Mouse (Mus musculus) kidney, adult 18-20 months (tissue): ENCODE results near the gene Stag1.

ENCODE experiments used
- DNase-seq: peaks from one replicate; pipeline ENCODE4 v3.0.0; 2021

Gene Stag1

DNA sequence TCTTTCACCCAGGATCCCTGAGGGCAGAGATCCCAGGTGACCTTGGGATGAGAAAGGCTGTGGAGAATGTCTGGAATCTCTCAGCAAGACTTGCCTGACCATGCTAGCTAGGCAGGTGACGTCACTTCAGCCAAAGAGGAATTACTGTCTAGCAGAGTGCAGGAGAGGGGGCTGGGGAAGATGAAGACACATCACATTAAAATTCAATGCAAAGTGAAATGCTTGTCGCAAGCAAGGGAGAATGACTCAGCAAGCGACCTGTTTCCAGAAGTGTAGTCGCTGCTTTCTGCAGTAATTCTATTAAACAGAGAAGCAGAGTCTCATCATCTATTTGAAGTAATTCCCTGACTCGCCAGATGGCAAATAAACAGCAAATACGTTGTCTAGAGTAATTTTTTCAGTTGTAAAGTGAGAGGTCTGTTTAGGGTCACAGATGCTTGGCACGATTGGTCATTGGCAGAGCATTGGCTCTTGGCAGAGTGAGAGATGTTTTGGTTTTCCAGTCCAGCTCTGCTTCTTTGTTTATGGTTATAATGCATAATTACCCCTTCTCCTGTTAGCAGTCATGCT, 8.5 kb downstream of the Stag1 start:
- DNase-seq = peak; percentile 10

DNA sequence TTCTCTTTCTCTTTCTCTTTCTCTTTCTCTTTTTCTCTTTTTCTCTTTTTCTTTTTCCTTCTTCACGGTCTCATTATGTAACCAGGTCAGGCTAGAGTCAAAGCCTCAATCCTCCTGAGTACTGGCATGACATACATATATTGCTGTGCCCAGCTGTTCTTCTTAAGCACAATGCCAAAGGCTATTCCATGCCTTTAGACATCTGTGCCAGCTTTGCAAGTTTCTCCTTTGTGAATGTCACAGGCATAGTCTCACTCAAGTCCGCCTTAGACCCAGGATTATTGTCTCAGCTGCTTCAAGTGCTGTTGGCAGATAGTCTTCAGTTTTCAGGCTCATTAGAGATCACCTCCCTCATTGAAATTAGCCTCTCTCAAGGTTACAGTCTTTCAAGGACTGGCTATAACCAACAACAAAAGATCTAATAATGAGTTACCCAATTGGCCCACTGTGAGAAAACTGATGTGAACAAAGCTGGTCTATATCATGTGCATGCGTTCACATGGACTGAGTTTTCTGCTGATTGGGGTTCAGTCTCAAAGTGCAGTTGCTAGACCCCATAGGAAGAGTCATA, 16.0 kb downstream of the Stag1 start:
- no peak for DNase-seq

DNA sequence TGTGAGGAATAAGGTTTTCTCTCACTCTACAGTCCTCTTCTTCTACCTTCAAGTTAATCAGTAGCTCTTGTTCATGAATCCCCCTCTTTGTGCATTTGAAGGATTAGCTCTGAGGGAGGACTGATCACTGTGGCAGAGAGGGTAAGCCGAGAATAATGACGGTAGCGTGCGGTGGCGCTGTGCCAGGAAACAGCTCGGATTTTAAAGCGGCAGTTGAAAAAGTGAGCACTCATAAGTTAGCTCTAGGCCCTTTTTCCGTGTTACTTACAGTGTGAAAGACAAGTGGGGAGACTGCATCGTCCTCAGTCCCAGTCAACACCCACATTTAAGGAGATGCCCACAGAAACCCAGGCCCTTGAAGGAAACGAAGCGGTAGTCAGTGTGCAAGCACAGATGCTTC, 19.3 kb downstream of the Stag1 start:
- peak; percentile 52 for DNase-seq

DNA sequence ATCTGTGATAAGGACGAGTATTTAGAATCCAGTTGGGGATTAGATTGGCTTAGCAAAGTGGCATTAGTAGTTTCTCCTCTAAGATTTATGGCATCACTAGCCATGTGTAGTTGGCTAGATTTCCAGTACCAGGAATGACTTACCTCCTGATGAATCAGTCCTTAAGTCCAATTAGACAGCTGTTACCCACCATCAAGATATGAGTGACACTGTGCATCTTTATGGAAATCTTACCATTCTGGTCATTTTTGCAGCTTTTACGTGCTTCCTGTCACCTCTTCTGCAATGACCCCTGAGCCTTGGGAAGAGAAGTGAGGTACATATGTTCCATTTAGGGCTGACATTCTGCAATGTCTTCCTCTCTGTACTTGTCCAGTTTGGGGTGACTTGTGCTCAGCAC, 28.7 kb downstream of the Stag1 start:
- no peak for DNase-seq

DNA sequence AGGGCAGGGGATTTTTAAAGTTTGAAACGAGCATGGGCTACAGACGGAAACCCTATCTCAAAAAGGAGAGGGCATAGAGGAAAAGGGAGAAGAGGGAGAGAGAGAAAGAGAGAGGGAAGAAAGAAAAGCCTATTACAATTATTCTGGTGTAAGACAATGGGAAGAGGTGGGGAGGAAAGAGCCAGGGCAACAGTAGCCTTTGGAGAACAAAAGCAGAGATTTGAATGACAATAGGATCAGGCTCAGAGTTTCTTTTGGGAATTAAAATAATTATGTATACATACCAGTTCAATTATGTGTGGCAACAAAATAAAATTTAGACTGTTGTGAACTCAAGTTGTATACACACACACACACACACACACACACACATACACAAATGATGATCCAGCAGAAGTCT, 43.2 kb downstream of the Stag1 start:
- DNase-seq = no peak

DNA sequence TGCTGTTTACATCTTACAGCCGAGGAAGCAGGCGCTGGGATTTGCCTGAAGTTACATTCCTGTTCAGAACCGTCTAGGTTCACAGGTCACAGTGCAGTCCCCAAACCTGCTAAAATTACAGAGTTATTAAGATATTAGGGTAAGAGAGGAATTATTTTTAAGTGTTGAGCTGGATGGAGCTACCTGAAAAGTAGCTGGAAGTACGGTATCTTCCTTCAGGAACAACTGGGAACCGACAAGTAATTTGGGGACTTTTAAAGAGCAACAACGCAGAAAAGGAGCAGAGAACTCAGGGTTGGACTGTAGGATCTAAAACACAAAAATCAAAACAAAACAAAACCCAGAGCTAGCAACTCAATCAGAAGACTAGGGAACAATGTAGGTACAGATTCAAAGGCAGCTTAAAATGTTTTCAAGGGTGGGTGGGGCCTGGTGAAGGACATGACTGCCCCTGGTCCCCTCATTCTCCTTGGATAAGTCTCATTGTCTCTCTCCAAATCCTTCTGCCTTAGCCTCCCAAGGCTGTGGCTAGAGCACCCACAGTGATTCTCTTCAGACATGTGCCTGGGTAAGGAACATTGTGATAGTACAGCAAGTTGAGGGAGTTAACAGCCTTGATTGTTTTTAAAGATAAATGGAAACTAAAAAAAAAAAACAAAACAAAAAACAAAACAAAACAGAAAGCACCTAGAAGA, 43.9 kb downstream of the Stag1 start:
- DNase-seq = no peak

DNA sequence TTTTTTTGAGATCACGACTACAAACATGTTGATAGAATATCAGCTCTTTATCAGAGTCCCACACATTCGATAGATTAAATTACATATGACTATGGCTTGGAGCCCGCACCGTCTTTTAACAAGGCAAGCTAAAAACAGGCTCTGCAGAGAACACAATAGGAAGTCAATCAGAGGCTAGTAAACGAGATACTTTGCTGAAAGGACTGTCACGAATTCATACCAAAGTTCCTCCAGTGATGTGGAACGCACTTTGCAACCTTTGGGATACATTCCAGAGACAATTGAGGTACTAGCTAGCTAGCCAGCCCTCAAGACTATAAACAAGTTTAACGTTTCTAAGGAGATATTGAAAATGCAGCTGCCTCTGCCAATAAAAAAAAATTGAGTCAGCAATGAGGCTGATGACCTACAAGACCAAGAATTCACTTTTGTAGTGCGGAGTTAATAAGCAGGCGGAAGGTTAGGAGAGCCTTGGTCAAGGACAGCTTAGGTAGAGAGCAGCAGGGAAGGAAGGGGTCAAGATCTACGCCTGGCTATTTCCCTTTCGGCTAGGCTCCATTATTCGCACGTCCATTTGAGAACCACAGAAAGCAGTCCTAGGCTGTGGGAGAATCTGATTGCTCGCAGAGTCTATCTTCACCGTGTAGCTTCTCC, 44.7 kb downstream of the Stag1 start:
- no peak for DNase-seq

DNA sequence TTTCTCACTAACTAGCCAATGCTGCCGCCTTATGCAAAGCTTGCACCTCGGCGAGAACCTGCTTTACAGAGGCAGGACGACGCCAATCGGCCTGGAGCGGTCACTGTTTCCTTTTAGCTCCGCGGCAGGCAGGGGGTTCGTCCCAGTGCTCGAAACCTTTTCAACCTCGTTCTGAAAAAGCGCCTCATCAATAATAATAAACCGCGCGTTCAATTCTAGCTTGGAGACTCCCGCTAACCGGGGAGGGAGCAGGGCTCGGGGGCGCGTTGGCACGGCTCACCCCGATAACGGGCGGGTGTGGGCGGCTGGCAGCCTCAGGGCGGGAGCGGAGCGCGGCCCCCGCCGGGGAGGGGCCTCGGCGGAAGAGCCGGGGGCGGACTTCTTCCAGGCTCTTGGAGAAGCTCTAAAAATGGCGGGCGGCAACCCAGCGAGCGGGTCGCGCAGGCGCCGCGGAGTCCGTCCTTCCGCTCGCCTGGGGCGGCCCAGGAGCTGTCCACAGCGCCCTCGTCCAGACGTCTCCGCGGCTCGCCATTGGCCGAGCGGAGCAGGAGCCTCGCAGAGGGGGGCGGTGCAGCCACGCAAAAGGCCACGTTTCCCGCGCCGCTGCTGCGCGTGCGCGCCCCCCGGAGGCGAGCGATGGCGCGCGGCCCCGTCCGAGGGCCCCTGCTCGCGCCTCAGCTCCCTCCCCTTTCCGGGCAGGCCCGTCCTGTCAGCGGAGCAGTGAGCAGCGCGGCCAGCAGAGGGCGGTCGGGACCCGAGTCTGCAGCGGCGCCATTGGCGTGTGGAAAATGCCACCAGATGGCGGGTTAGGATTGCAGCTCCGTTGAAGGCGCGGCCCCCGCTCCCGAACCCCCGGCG, 45.5 kb downstream of the Stag1 start:
- peak; percentile 100 for DNase-seq

DNA sequence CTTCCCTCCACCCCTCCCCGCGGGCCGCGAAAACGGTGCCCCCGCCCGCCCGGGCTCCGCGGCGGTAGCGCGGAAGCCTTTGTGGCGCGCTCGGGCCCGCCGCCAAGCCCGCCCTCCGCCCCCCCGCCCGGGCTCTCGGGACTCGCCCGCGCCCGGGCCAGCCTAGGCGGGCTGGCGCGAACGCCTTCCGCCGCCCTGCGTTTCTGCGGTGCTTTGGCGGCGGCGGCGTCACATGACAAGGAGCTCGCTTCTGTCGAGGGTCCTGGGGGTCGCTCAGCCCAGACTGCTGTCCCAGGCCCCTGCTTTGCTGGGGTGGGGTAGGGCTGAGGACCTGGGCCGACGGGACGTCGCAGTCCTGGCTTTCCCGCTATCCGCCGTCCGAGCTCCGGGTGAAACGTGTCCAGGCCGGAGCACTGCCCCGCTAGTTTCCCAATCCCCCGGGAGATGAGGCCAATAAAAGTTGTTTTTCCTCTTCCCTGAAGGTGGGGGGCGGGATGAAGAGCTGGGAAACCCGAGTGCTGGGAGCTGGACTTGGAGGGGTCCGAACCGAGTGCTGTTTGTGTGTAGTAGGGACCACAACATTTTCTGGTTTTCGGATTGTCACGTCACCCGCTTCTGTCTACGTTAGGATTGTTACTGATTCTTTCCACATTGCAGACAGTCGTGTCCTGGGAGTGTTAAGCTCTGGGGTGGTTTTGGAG, 46.6 kb downstream of the Stag1 start:
- peak; percentile 79 for DNase-seq

DNA sequence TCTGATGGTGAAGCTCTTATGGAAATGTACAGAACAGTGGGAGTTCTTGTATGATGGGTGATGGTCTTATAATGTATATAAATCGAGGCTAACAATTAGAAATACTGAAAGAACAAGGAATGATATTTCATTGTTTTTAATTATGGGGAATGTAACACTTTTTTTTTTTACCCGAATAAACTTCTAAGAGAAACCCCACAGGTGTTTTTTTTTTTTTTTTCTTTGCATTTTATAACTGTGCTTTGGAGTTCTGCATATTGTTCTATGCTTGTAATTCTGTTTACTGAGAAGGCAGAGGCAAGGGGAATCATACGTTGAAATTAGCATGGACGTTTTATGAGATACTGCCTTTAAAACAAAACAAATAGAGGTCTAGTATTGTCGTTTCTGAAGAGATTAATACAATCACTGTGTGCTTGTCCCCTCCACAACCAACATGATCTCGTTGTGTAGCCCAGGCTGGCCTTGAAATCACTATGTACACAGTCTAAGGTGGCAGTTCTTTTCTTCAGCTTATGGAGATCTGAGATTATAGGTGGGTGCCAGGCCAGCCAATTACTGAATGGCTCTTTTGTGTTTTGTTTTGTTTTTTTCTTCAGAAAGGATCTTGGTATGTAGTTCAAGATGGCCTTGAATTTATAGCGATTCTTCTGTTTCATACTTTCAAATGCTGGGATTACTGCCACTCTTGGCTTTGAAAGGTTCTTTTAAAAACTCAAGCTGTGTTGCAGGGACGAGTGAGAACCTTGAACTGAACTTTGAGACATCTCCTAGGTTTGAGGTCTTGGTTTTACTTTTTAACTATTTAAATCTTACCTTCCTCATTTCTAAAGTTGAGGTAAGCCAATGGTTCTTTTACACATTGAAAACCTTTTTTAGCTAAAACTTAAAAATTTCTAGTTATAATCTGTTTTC, 47.7 kb downstream of the Stag1 start:
- DNase-seq = peak; percentile 15

DNA sequence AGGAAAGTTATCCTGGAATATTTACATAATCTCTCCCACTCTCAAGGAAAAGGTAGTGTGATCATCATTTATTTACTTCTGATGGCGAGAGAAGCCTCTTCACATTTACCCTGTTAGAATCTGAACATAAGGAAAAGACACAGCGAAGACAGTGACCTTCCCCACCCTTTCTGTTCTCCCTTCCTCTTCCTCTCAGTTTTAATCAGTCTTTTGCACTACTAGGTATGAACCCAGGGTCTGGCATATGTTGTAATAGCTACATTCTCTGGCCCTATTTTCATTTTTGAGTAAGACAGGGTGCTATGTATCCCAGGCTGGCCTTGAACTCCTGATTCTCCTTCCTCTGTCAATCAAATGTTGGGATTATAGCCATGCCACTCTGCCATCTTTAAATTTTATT, 48.7 kb downstream of the Stag1 start:
- no peak for DNase-seq

DNA sequence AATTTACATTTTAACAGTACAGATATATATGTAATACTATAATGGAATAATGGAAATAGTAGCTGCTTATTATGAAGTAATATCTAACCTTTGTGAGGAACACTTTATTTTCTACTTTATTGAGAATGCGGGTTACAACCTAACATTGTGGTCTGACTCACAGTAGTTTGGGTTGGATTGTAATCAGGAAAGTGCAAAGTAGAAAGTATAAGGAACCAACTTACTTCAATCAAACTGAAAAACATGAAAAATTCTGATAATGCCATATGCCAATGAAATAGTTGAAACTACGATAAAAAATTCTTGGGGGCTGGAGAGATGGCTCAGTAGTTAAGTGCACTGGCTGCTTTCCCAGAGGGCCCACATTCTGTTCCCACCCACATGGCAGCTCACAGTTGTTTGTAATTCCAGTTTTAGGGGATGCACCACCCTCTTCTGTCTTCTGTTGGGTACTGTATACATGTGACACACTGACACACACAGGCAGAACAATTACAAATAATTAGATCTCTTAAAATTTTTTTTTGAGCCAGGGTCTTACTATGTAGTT, 50.3 kb downstream of the Stag1 start:
- no peak for DNase-seq

DNA sequence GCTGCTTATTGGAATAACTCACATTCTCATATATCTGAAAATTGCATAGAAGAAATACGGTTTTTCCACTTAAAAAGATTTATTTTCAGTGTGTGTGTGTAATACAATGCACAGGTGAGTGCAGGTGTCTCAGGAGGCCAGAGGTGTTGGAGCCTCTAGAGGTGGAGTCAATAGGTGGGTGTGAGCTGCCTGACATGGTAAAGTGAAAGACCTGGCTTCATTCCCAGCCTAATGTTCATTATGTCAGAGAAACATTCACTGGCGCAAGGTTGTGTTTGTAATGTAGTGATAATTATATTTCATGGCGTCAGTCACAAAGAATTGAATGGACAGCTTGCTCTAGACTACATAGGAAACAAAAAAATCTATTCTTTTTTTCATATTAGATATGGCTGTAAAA, 56.5 kb downstream of the Stag1 start:
- no peak for DNase-seq

DNA sequence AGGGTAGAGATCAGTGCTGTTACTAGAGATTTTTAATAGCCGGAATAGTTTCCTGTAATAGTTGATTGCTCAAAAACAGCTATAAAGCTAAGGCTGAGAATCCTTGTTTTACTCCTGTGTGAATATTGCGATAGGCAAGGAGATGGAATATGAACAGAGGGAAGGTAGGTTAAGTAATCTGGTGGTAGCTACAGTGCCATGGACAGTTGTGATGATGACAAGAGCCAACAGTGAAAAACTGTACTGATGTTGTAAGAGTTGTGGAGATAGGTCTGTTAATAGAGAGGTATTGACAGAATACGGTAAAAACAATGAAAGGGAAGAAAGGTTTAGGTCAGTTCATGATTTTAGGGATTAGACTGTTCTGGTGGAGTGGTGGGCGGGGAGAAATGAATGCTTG, 58.5 kb downstream of the Stag1 start:
- no peak for DNase-seq

DNA sequence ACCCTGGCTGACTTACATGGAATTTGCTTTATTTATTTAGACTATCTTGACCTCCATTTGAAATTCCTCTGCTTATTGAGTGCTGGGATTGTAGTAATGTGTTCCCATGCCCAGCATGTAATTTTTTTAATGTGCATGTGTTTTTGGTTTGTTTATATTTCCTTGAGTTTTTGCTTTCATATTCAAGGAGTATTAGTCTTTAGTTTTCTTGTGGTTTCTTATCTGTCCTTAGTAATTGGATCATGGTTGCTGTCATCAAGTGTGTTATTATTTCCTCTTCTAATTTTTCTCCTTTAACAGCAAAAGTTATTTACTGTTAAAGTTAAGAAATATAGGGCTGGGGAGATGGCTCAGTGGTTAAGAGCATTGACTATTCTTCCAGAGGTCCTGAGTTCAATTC, 63.0 kb downstream of the Stag1 start:
- no peak for DNase-seq

DNA sequence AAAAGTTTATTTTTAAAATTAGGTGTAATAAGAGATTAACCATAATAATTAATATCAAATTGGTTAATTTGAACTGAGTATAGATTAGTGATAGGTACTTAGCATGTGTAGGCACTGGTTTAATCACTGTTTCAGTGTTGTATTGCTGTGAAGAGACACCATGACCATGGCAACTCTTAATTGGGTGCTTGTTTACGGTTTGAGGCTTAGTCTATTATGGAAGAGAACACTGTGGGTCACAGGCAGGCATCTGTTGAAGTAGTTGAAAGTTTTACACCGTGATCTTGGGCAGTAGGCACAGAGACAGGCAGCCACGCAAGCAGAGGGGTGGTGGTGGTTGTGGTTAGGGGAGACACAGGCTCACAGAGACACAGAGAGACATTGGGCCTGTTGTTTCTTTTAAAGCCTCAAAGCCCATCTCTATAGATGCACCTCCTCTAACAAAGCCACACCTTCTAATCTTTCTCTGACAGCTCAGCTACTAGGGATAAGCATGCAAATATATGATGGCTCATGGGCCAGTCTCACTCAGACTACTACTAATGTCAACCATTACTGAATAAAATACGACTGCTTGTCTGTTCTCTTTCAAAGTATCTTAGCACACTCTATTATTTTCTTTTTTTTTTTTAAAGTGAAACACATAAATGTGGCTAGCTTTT, 66.0 kb downstream of the Stag1 start:
- DNase-seq = no peak

DNA sequence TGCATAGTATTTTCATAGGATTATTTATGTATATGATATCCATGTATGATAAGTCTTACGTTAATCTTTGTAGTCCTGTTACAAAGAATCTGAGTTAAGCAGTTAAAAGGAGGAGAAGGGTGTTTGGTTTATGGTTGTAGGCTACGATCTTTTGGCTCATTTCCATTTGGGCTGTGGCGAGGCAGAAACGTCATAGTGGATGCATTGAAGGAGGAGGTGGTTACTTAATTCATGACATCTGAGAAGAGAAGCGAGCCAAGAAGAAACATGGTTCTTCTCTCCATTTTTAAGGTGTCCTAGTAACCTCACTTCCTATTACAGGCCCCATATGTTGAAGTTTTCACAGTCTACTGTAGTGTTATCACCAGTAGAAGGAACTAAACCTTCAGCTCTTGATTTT, 72.6 kb downstream of the Stag1 start:
- no peak for DNase-seq

DNA sequence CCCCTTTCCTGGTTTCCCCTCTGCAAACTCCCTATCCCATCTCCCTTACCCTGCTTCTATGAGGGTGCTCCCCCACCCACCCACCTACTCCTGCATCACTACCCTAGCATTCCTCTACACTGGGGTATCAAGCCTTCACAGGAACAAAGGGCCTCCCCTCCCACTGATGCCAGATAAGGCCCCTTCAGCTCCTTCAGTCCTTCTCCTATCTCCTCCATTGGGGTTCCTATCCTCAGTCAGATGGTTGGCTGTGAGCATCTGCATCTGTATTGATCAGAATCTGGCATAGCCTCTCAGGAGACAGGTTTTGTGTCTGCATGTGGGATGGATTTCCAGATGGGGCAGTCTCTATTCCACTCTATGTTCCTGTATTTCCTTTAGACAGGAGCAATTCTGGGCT, 81.4 kb downstream of the Stag1 start:
- DNase-seq = no peak

DNA sequence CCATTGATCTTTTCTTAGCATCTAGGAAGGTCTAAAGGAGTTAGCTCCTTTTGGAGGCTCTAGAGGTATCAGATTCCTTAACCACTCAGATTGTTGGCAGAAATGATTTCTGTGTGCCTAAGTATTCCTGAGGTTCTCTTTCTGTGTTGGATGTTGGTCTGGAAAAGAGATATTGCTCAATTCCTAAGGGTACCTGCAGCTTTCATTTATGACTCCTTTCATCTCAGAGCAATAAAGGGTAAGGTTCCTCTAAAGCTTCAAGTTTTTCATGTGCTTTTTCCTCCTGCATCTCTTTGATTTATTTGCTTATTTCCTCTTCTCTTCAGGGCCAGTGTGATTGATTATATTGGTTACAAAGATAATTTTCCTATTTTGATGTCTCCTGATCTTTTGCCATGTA, 84.7 kb downstream of the Stag1 start:
- DNase-seq = no peak

DNA sequence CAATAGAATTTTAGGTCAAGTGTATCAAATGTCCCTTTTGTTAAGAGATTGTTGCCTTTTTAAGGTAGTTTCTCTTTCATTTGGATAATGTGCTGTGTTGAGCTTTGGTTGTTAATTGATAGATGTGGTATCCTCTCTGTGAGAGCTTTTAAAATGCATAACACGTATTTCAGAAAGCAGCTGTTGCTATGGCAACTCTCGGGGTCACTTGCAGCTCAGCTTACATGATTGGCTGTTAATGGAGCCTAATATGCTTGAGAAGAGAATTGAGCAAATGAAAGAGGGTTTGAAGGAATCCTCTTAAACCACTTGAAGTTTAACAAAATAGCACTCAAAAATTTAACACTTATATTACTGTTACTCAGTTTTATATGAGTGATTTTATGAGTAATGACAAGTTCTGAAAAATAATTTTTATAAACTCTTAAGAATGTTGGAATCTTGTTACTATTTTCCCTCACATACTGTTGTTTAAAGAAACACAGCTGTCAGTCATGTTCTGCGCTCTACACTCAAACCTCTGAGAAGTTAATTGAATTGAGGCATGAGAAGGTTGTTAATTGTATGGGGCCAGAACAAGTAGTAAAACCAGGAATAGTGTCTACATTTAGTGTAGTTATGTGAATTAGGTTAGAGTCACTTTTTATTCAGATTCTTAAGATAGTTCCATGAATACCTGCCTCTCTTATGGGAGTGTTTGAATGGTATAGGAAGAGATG, 88.3 kb downstream of the Stag1 start:
- no peak for DNase-seq
